Mouse (Mus musculus) cortical plate, adult 2 months (tissue): ENCODE data around the gene Ubqln4.

Source experiments
- CTCF ChIP-seq: fragments of 200-500 bp; IDR thresholded peaks from 2 replicates; pipeline ENCODE4 v1.5.1; 2011; ENCODE audit warnings: mild to moderate bottlenecking, control low read depth, low read length; ENCODE audit not compliant: insufficient read depth; ENCODE audit errors: extremely low read depth
- POLR2A ChIP-seq: fragments of 200-500 bp; IDR thresholded peaks from 2 replicates; pipeline ENCODE4 v1.6.1; 2011; ENCODE audit warnings: mild to moderate bottlenecking, low read length, control low read depth; ENCODE audit not compliant: insufficient read depth; ENCODE audit errors: extremely low read depth

GRCm38 (mm10) chr3:88527565-88527964 is 26.0 kb upstream of the Ubqln4 start:
- TF ChIP-seq POLR2A (no peak), CTCF (no peak)
